Mouse (Mus musculus) MEL (cell line): ENCODE measurements around the gene Zic3. TPM values are rescaled to one million over a fixed set of nuclear protein-coding genes. Genes with fewer than 3 reads are reported as not detected.

ENCODE experiments used
- DNase-seq: peaks from one replicate; pipeline ENCODE4 v3.0.0; 2011; ENCODE audit warnings: low read depth, low spot score
- H3K27ac ChIP-seq: 2 replicates; pipeline ENCODE4 v1.5.1; 2012; ENCODE audit warnings: low read depth, mild to moderate bottlenecking, control low read depth, low read length, moderate library complexity; ENCODE audit not compliant: control insufficient read depth
- H3K27me3 ChIP-seq, 2 experiments: fragments of 150-350 bp in 1 of 2; sonication (generic) in 1 of 2; 2 replicates each; pipeline ENCODE4 v1.6.1; 2012; ENCODE audit warnings: low read length in 2 of 2, mild to moderate bottlenecking in 2 of 2, improper control_type of control experiment in 1 of 2, moderate library complexity in 1 of 2; ENCODE audit not compliant: insufficient read depth in 2 of 2, control insufficient read depth in 1 of 2
- H3K36me3 ChIP-seq, 2 experiments: 2 replicates each; pipeline ENCODE4 v1.6.1; 2012 to 2014; ENCODE audit warnings: low read length in 2 of 2, improper control_type of control experiment in 1 of 2, inconsistent platforms in 1 of 2, mild to moderate bottlenecking in 1 of 2; ENCODE audit not compliant: insufficient read depth in 2 of 2, control insufficient read depth in 1 of 2
- H3K4me1 ChIP-seq, 2 experiments: fragments of 150-350 bp in 1 of 2; sonication (generic) in 1 of 2; 2 replicates each; pipeline ENCODE4 v1.6.1; 2012; ENCODE audit warnings: low read length in 2 of 2, improper control_type of control experiment in 1 of 2, mild to moderate bottlenecking in 1 of 2; ENCODE audit not compliant: insufficient read depth in 2 of 2, control insufficient read depth in 1 of 2
- H3K4me3 ChIP-seq, 2 experiments: fragments of 150-350 bp in 1 of 2; sonication (generic) in 1 of 2; 2 replicates each; pipeline ENCODE4 v1.5.1; 2012; ENCODE audit warnings: low read depth in 2 of 2, low read length in 2 of 2, mild to moderate bottlenecking in 2 of 2, moderate library complexity in 2 of 2, control low read depth in 1 of 2, improper control_type of control experiment in 1 of 2; ENCODE audit not compliant: control insufficient read depth in 1 of 2, insufficient read depth in 1 of 2
- H3K79me2 ChIP-seq: 2 replicates; pipeline ENCODE4 v1.6.1; 2012; ENCODE audit warnings: mild to moderate bottlenecking, low read length, moderate library complexity; ENCODE audit not compliant: control insufficient read depth, poor library complexity, insufficient read depth
- H3K9ac ChIP-seq: 2 replicates; pipeline ENCODE4 v1.6.1; 2012; ENCODE audit warnings: low read depth, mild to moderate bottlenecking, control low read depth, low read length, moderate library complexity; ENCODE audit not compliant: control insufficient read depth, poor library complexity, severe bottlenecking
- H3K9me3 ChIP-seq: fragments of 150-350 bp; sonication (generic); replicated peaks from 2 replicates; pipeline ENCODE4 v1.6.1; 2012; ENCODE audit warnings: mild to moderate bottlenecking, low read length, improper control_type of control experiment, moderate library complexity; ENCODE audit not compliant: insufficient read depth
- EP300 ChIP-seq, 2 experiments: IDR thresholded peaks; 2 replicates each; pipeline ENCODE4 v1.6.1; 2011; ENCODE audit warnings: improper control_type of control experiment in 2 of 2, low read length in 2 of 2, low read depth in 1 of 2, mild to moderate bottlenecking in 1 of 2
- GABPA ChIP-seq: IDR thresholded peaks from 2 replicates; pipeline ENCODE4 v1.6.1; 2012; ENCODE audit warnings: low read depth, mild to moderate bottlenecking, inconsistent platforms, low read length, improper control_type of control experiment, moderate library complexity
- JUND ChIP-seq: IDR thresholded peaks from 2 replicates; pipeline ENCODE4 v1.6.1; 2011; ENCODE audit warnings: low read depth, mild to moderate bottlenecking, improper control_type of control experiment, low read length
- MYC ChIP-seq: IDR thresholded peaks from 2 replicates; pipeline ENCODE4 v1.6.1; 2011; ENCODE audit warnings: low read depth, mild to moderate bottlenecking, low read length, improper control_type of control experiment, moderate library complexity
- NRF1 ChIP-seq: IDR thresholded peaks from 2 replicates; pipeline ENCODE4 v1.6.1; 2014; ENCODE audit warnings: low read depth, mild to moderate bottlenecking, inconsistent platforms, low read length, improper control_type of control experiment, moderate library complexity; ENCODE audit not compliant: poor library complexity, insufficient read depth, severe bottlenecking
- SIN3A ChIP-seq: IDR thresholded peaks from 2 replicates; pipeline ENCODE4 v1.6.1; 2012; ENCODE audit warnings: low read length, improper control_type of control experiment, inconsistent platforms
- SMC3 ChIP-seq: IDR thresholded peaks from 2 replicates; pipeline ENCODE4 v1.6.1; 2011; ENCODE audit warnings: low read depth, low read length, improper control_type of control experiment
- TBP ChIP-seq: IDR thresholded peaks from 2 replicates; pipeline ENCODE4 v1.8.0; 2011; ENCODE audit warnings: low read depth, low read length, improper control_type of control experiment
- TCF12 ChIP-seq: IDR thresholded peaks from 2 replicates; pipeline ENCODE4 v1.6.1; 2014; ENCODE audit warnings: low read depth, mild to moderate bottlenecking, inconsistent platforms, low read length, improper control_type of control experiment, moderate library complexity
- UBTF ChIP-seq: IDR thresholded peaks from 2 replicates; pipeline ENCODE4 v1.6.1; 2012; ENCODE audit warnings: low read depth, mild to moderate bottlenecking, inconsistent platforms, low read length, improper control_type of control experiment, moderate library complexity, borderline replicate concordance; ENCODE audit not compliant: insufficient read depth
- ZKSCAN1 ChIP-seq: IDR thresholded peaks from 2 replicates; pipeline ENCODE4 v1.6.1; 2012; ENCODE audit warnings: low read depth, mild to moderate bottlenecking, inconsistent platforms, low read length, improper control_type of control experiment, moderate library complexity
- polyA plus RNA-seq, 2 experiments: library from polyadenylated mRNA; stranded (reverse) in 1 of 2; unstranded in 1 of 2; fragments of >175 nt in 1 of 2; fragments of >200 nt in 1 of 2; gene quantifications; 2 replicates each; pipeline versions ENCODE4 v1.2.1 to v1.2.4; 2012; ENCODE audit warnings: low replicate concordance in 2 of 2, low read depth in 1 of 2; ENCODE audit not compliant: insufficient read length in 2 of 2, insufficient read depth in 1 of 2, missing spikeins in 1 of 2
- total RNA-seq: library from RNA; depleted of rRNA; stranded (reverse); fragments of 300-350 nt; gene quantifications from 2 replicates; pipeline ENCODE4 v1.2.3, GENCODE M21; 2012

The Zic3 gene
- total and polyA plus RNA-seq, 3 experiments: not detected

DNA sequence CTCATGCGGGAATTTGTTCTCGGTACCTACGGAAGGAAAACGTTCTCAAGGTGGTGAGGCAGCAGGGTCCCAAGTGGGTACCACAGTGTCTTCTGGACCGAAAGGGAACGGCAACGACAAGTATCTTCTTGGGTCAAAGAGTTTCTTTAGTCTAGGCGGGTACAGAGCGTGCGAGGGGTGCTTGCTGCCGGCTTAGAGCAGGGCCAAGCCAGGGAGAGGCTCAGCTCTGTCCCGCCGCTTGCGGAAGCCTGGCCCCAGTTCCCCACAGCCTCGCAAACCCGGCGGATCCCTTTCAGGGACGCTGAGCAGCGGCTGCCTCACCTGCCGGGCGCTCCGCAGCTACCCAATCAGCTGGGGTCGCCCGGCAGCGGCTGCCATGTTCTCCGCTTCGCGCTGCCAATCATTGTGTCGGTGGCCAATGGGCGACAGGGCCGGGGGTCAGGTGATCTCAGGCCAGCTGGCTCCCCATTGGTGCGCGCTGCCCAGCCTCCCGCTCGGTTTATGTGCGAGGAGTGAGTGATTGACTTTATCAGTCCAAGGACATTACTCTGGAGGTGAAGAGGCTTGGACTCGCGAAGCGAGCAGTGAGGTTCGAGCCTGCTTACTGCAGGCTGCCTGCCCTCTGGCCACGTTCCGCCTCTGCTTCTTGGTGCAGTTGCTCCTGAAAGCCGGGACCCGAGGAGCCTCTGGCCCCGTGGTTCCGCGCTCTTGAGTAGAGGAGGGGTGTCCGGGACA, 7.8 kb downstream of the Zic3 start:
- Histone ChIP-seq H3K9ac (no peak overlapping the region), H3K27me3 (no peaks in the 10 kb centered on the region), H3K27ac (no peak overlapping the region)
- no peak for DNase-seq
- TF ChIP-seq SMC3: no peak
- no peak for TF ChIP-seq SIN3A
- no peak for TF ChIP-seq ZKSCAN1
- TF ChIP-seq NRF1: no peak
- TF ChIP-seq, all 39 proteins: peak for 0
- Histone ChIP-seq H3K36me3 (no peaks in the 10 kb centered on the region), H3K79me2 (no peaks in the 10 kb centered on the region), H3K9me3 (no peaks in the 10 kb centered on the region), H3K4me1 (no peaks in the 10 kb centered on the region), H3K4me3 (no peak overlapping the region)

DNA sequence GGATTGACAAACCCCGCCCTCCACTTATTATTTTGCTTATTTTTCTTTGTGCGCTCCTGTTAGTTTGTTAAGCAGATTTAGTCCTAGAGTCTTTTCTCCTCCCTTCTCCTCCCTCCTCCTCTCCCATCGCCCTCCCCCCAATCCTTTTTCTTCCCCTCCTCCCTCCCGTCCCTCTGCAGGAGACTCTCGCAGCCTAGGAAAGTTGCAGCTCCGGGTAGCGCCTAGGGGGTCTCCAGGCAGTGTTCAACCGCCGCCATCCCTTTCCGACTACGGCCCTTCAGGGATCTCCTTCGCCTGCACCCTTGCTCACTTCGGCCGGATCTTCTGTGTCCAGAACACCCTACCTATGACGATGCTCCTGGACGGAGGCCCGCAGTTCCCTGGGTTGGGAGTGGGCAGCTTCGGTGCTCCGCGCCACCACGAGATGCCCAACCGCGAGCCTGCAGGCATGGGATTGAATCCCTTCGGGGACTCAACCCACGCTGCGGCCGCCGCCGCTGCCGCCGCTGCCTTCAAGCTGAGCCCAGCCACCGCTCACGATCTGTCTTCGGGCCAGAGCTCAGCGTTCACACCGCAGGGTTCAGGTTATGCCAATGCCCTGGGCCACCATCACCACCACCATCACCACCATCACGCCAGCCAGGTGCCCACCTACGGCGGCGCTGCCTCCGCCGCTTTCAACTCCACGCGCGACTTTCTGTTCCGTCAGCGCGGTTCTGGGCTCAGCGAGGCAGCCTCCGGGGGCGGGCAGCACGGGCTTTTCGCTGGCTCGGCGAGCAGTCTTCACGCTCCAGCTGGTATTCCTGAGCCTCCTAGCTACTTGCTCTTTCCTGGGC, 8.6 kb downstream of the Zic3 start:
- no peak overlapping the region for H3K9ac ChIP-seq
- no peaks in the 10 kb centered on the region for H3K27me3 ChIP-seq
- no peaks in the 10 kb centered on the region for H3K36me3 ChIP-seq
- H3K9me3 ChIP-seq: no peaks in the 10 kb centered on the region
- no peak for DNase-seq
- no peaks in the 10 kb centered on the region for H3K79me2 ChIP-seq
- no peak overlapping the region for H3K4me3 ChIP-seq
- no peak overlapping the region for H3K27ac ChIP-seq
- TF ChIP-seq EP300 (IDR thresholded peaks at IDR 0.05; ENCODE audit: low read depth in 1 of 2, low read length in 2 of 2) (no peak), JUND (no peak), UBTF (no peak), MYC (no peak), GABPA (no peak), ZKSCAN1 (no peak), TBP (no peak), TCF12 (no peak)
- TF ChIP-seq, all 39 proteins: peak for 0
- H3K4me1 ChIP-seq: no peaks in the 10 kb centered on the region
